Mouse (Mus musculus): ENCODE measurements around the gene Gm20661. TPM values are rescaled to one million over a fixed set of nuclear protein-coding genes. Genes with fewer than 3 reads are reported as not detected.

The Gm20661 gene
- 3.4 and 4.8 TPM in 2 replicates for polyA plus RNA-seq (2015; fragmentation: Nextera tagmentation; extraction: Ambion mirVana)

GRCm38 (mm10) chr9:107982681-107983346 lies at the start of gene Gm20661:
Gm20661 (plus strand) TSS chr9:107983058.
- Histone ChIP-seq H3K27me3 (ENCODE audit: control insufficient read depth, insufficient read depth, low read depth, low read length) (no peaks in the 10 kb centered on the region), H3K9ac (ENCODE audit: low read length) (peak within 1 kb of the TSS; percentile 82), H3K27ac (ENCODE audit: low read length) (peak within 1 kb of the TSS; percentile 100), H3K4me2 (ENCODE audit: low read depth, low read length) (peak within 1 kb of the TSS; percentile 86), H3K4me3 (ENCODE audit: low read length) (peak within 1 kb of the TSS; percentile 74), H3K4me1 (replicated peaks; ENCODE audit: control insufficient read depth, insufficient read depth, low read length) (peaks cover 40% of the 10 kb centered on the region), H3K9me3 (ENCODE audit: control insufficient read depth, low read length) (no peaks in the 10 kb centered on the region), H3K36me3 (ENCODE audit: control insufficient read depth, insufficient read depth, low read length) (no peaks in the 10 kb centered on the region)
- WGBS, result 15% methylated on average over 14 of the region's 14 CpGs
- ATAC-seq (ENCODE audit: low read depth), result peak; percentile 84

- WGBS, result 85% methylated on average over 11 of the region's 11 CpGs
- no peaks in the 10 kb centered on the region for H3K9me3 ChIP-seq (ENCODE audit: control insufficient read depth, low read length)
Measured at GRCm38 (mm10) chr9:107934146-107934545, 48.7 kb upstream of the Gm20661 start.

GRCm38 (mm10) chr9:107935374-107935773 lies 47.5 kb upstream of the Gm20661 start, which contains the start of gene Camkv:
Camkv (plus strand) TSS chr9:107935674.
- ATAC-seq (ENCODE audit: low read depth), result no peak
- peaks cover 5% of the 10 kb centered on the region; the same call in 1 of the 2 replicates for H3K4me1 ChIP-seq (replicated peaks; ENCODE audit: control insufficient read depth, insufficient read depth, low read length)
- H3K36me3 ChIP-seq (ENCODE audit: control insufficient read depth, insufficient read depth, low read length), result no peaks in the 10 kb centered on the region
- peaks cover 5% of the 10 kb centered on the region; the same call in 1 of the 2 replicates for H3K27me3 ChIP-seq (ENCODE audit: control insufficient read depth, insufficient read depth, low read depth, low read length)
- H3K9me3 ChIP-seq (ENCODE audit: control insufficient read depth, low read length), result no peaks in the 10 kb centered on the region
- WGBS, result 9% methylated on average over 3 of the region's 3 CpGs
- H3K4me3 ChIP-seq (ENCODE audit: low read length), result peak within 1 kb of the TSS; percentile 53
- H3K9ac ChIP-seq (ENCODE audit: low read length), result peak within 1 kb of the TSS; percentile 64
- H3K27ac ChIP-seq (ENCODE audit: low read length), result no peak within 1 kb of the TSS
- H3K4me2 ChIP-seq (ENCODE audit: low read depth, low read length), result peak within 1 kb of the TSS; percentile 93

More at GRCm38 (mm10) chr9:107934146-107934545, 48.7 kb upstream of the Gm20661 start:
- Histone ChIP-seq H3K27ac (ENCODE audit: low read length) (no peak overlapping the region), H3K36me3 (ENCODE audit: control insufficient read depth, insufficient read depth, low read length) (no peaks in the 10 kb centered on the region), H3K4me3 (ENCODE audit: low read length) (no peak overlapping the region), H3K4me1 (replicated peaks; ENCODE audit: control insufficient read depth, insufficient read depth, low read length) (peaks cover 5% of the 10 kb centered on the region; the same call in 1 of the 2 replicates), H3K27me3 (ENCODE audit: control insufficient read depth, insufficient read depth, low read depth, low read length) (peaks cover 5% of the 10 kb centered on the region; the same call in 1 of the 2 replicates), H3K9ac (ENCODE audit: low read length) (no peak overlapping the region), H3K4me2 (ENCODE audit: low read depth, low read length) (no peak overlapping the region)
- no peak for ATAC-seq (ENCODE audit: low read depth)

- Histone ChIP-seq H3K4me2 (ENCODE audit: low read depth, low read length) (peak overlapping the region; percentile 93), H3K4me3 (ENCODE audit: low read length) (peak overlapping the region; percentile 53), H3K27ac (ENCODE audit: low read length) (no peak overlapping the region), H3K27me3 (ENCODE audit: control insufficient read depth, insufficient read depth, low read depth, low read length) (peaks cover 5% of the 10 kb centered on the region; the same call in 1 of the 2 replicates), H3K36me3 (ENCODE audit: control insufficient read depth, insufficient read depth, low read length) (no peaks in the 10 kb centered on the region), H3K9me3 (ENCODE audit: control insufficient read depth, low read length) (no peaks in the 10 kb centered on the region), H3K4me1 (replicated peaks; ENCODE audit: control insufficient read depth, insufficient read depth, low read length) (peaks cover 5% of the 10 kb centered on the region; the same call in 1 of the 2 replicates), H3K9ac (ENCODE audit: low read length) (peak overlapping the region; percentile 64)
- ATAC-seq (ENCODE audit: low read depth), result peak; percentile 57
- WGBS, result 0% methylated on average over 37 of the region's 41 CpGs
Measured at GRCm38 (mm10) chr9:107935790-107936214, 47.1 kb upstream of the Gm20661 start.

- H3K4me1 ChIP-seq (replicated peaks; ENCODE audit: control insufficient read depth, insufficient read depth, low read length), result peaks cover 5% of the 10 kb centered on the region; the same call in 1 of the 2 replicates
- no peak overlapping the region for H3K27ac ChIP-seq (ENCODE audit: low read length)
- peak overlapping the region; percentile 93 for H3K4me2 ChIP-seq (ENCODE audit: low read depth, low read length)
- H3K9me3 ChIP-seq (ENCODE audit: control insufficient read depth, low read length), result no peaks in the 10 kb centered on the region
- ATAC-seq (ENCODE audit: low read depth), result peak; percentile 40; the same call in 1 of the 2 replicates
- peak overlapping the region; percentile 64 for H3K9ac ChIP-seq (ENCODE audit: low read length)
- 3% methylated on average over 29 of the region's 29 CpGs for WGBS
- peak overlapping the region; percentile 53 for H3K4me3 ChIP-seq (ENCODE audit: low read length)
- no peaks in the 10 kb centered on the region for H3K36me3 ChIP-seq (ENCODE audit: control insufficient read depth, insufficient read depth, low read length)
- peaks cover 5% of the 10 kb centered on the region; the same call in 1 of the 2 replicates for H3K27me3 ChIP-seq (ENCODE audit: control insufficient read depth, insufficient read depth, low read depth, low read length)
Measured at GRCm38 (mm10) chr9:107936215-107936822, 46.5 kb upstream of the Gm20661 start.

GRCm38 (mm10) chr9:107936831-107937230 lies 46.0 kb upstream of the Gm20661 start:
- H3K27me3 ChIP-seq (ENCODE audit: control insufficient read depth, insufficient read depth, low read depth, low read length), result peaks cover 5% of the 10 kb centered on the region; the same call in 1 of the 2 replicates
- WGBS, result 27% methylated on average over 3 of the region's 3 CpGs
- peaks cover 5% of the 10 kb centered on the region; the same call in 1 of the 2 replicates for H3K4me1 ChIP-seq (replicated peaks; ENCODE audit: control insufficient read depth, insufficient read depth, low read length)
- H3K4me2 ChIP-seq (ENCODE audit: low read depth, low read length), result peak overlapping the region; percentile 93
- ATAC-seq (ENCODE audit: low read depth), result no peak
- no peaks in the 10 kb centered on the region for H3K36me3 ChIP-seq (ENCODE audit: control insufficient read depth, insufficient read depth, low read length)
- no peak overlapping the region for H3K9ac ChIP-seq (ENCODE audit: low read length)
- no peak overlapping the region for H3K4me3 ChIP-seq (ENCODE audit: low read length)
- no peak overlapping the region for H3K27ac ChIP-seq (ENCODE audit: low read length)
- H3K9me3 ChIP-seq (ENCODE audit: control insufficient read depth, low read length), result no peaks in the 10 kb centered on the region

GRCm38 (mm10) chr9:107947241-107948194 lies 35.3 kb upstream of the Gm20661 start:
- Histone ChIP-seq H3K27me3 (ENCODE audit: control insufficient read depth, insufficient read depth, low read depth, low read length) (no peaks in the 10 kb centered on the region), H3K9me3 (ENCODE audit: control insufficient read depth, low read length) (no peaks in the 10 kb centered on the region), H3K36me3 (ENCODE audit: control insufficient read depth, insufficient read depth, low read length) (no peaks in the 10 kb centered on the region), H3K4me2 (ENCODE audit: low read depth, low read length) (no peak overlapping the region), H3K4me1 (replicated peaks; ENCODE audit: control insufficient read depth, insufficient read depth, low read length) (peaks cover 7% of the 10 kb centered on the region), H3K9ac (ENCODE audit: low read length) (no peak overlapping the region), H3K27ac (ENCODE audit: low read length) (no peak overlapping the region), H3K4me3 (ENCODE audit: low read length) (no peak overlapping the region)
- no peak for ATAC-seq (ENCODE audit: low read depth)
- WGBS, result 77% methylated on average over 31 of the region's 31 CpGs

- Histone ChIP-seq H3K36me3 (ENCODE audit: control insufficient read depth, insufficient read depth, low read length) (no peaks in the 10 kb centered on the region), H3K4me1 (replicated peaks; ENCODE audit: control insufficient read depth, insufficient read depth, low read length) (peaks cover 7% of the 10 kb centered on the region), H3K27ac (ENCODE audit: low read length) (no peak overlapping the region), H3K9ac (ENCODE audit: low read length) (no peak overlapping the region), H3K27me3 (ENCODE audit: control insufficient read depth, insufficient read depth, low read depth, low read length) (no peaks in the 10 kb centered on the region), H3K9me3 (ENCODE audit: control insufficient read depth, low read length) (no peaks in the 10 kb centered on the region), H3K4me3 (ENCODE audit: low read length) (no peak overlapping the region), H3K4me2 (ENCODE audit: low read depth, low read length) (no peak overlapping the region)
- no peak for ATAC-seq (ENCODE audit: low read depth)
- 73% methylated on average over 13 of the region's 13 CpGs for WGBS
Measured at GRCm38 (mm10) chr9:107949184-107949921, 33.5 kb upstream of the Gm20661 start.

All from lung, embryonic 16.5 days (tissue).